14 mouse cellular contexts compared by ENCODE assay signal in genomic region chr6:122394160-122394559, GRCm38 (mm10). TPM values are rescaled to one million over a fixed set of nuclear protein-coding genes. Genes with fewer than 3 reads are reported as not detected.
A peak's percentile ranks its signal among the peaks of the same experiment; 100 is the strongest.
DNase-seq lines count a peak whose midpoint lies in the region; ATAC-seq and TF ChIP-seq lines count a peak whose summit lies in the region.
"Had no signal": no experiment of that assay in that cellular context is flagged by ENCODE, and none has a peak within 500 bp of the region (broad histone marks: within the 10 kb centered on the region; RNA-seq: fewer than 3 reads in every experiment).

No protein-coding gene starts in this region.

- H3K4me2 ChIP-seq in heart, embryonic 13.5 days = peak overlapping the region; percentile 63
- no peak overlapping the region for H3K4me2 ChIP-seq in stomach, embryonic 14.5 days (replicated peaks; ENCODE audit: low read depth, low read length)
- H3K4me2 ChIP-seq in stomach, postnatal 0 days (replicated peaks; ENCODE audit: low read depth) = no peak overlapping the region
- peak overlapping the region; percentile 77 for H3K4me2 ChIP-seq in liver, embryonic 12.5 days
- H3K4me2 ChIP-seq: forebrain, embryonic 13.5 days; hindbrain, embryonic 14.5 days; limb, embryonic 15.5 days had no signal

- H3K9me3 ChIP-seq in heart, embryonic 13.5 days = no peaks in the 10 kb centered on the region
- H3K9me3 ChIP-seq in stomach, embryonic 14.5 days (ENCODE audit: control insufficient read depth, low read depth, low read length) = no peaks in the 10 kb centered on the region
- H3K9me3 ChIP-seq in stomach, postnatal 0 days (ENCODE audit: control insufficient read depth, low read length) = no peaks in the 10 kb centered on the region
- H3K9me3 ChIP-seq in liver, embryonic 12.5 days (replicated peaks) = peaks cover 6% of the 10 kb centered on the region
- H3K9me3 ChIP-seq: forebrain, embryonic 13.5 days; limb, embryonic 15.5 days had no signal

- TF ChIP-seq CTCF in stomach, postnatal 0 days (IDR thresholded peaks at IDR 0.05; ENCODE audit: low read depth) = no peak

- H3K36me3 ChIP-seq in heart, embryonic 13.5 days = no peaks in the 10 kb centered on the region
- H3K36me3 ChIP-seq in stomach, embryonic 14.5 days (ENCODE audit: control insufficient read depth, insufficient read depth, low read length) = no peaks in the 10 kb centered on the region
- H3K36me3 ChIP-seq in stomach, postnatal 0 days (ENCODE audit: control insufficient read depth, insufficient read depth, low read length) = no peaks in the 10 kb centered on the region
- H3K36me3 ChIP-seq in liver, embryonic 12.5 days = peaks cover 15% of the 10 kb centered on the region
- H3K36me3 ChIP-seq: limb, embryonic 15.5 days had no signal

- H3K4me1 ChIP-seq in heart, embryonic 13.5 days = peaks cover 41% of the 10 kb centered on the region
- H3K4me1 ChIP-seq in stomach, embryonic 14.5 days (ENCODE audit: control insufficient read depth, insufficient read depth, low read length) = no peaks in the 10 kb centered on the region
- no peaks in the 10 kb centered on the region for H3K4me1 ChIP-seq in stomach, postnatal 0 days (replicated peaks; ENCODE audit: control insufficient read depth, insufficient read depth)
- H3K4me1 ChIP-seq in liver, embryonic 12.5 days = peaks cover 60% of the 10 kb centered on the region
- H3K4me1 ChIP-seq: forebrain, embryonic 13.5 days had no signal

- H3K27me3 ChIP-seq in heart, embryonic 13.5 days (replicated peaks) = no peaks in the 10 kb centered on the region
- no peaks in the 10 kb centered on the region for H3K27me3 ChIP-seq in stomach, embryonic 14.5 days (ENCODE audit: control insufficient read depth, insufficient read depth, low read length)
- no peaks in the 10 kb centered on the region for H3K27me3 ChIP-seq in stomach, postnatal 0 days (ENCODE audit: control insufficient read depth, insufficient read depth, low read length)
- H3K27me3 ChIP-seq in liver, embryonic 12.5 days (replicated peaks) = no peaks in the 10 kb centered on the region
- H3K27me3 ChIP-seq: forebrain, embryonic 13.5 days; limb, embryonic 15.5 days had no signal

- WGBS in heart, embryonic 13.5 days = 29% methylated on average over 5 of the region's 5 CpGs
- WGBS in stomach, embryonic 14.5 days = 65% methylated on average over 5 of the region's 5 CpGs
- WGBS in stomach, postnatal 0 days = 57% methylated on average over 5 of the region's 5 CpGs
- 8% methylated on average over 5 of the region's 5 CpGs for WGBS in liver, embryonic 12.5 days (ENCODE audit: insufficient replicate concordance)

- H3K4me3 ChIP-seq in heart, embryonic 13.5 days = peak overlapping the region; percentile 14; the same call in 1 of the 2 replicates
- H3K4me3 ChIP-seq in stomach, embryonic 14.5 days (ENCODE audit: low read depth, low read length) = no peak overlapping the region
- no peak overlapping the region for H3K4me3 ChIP-seq in stomach, postnatal 0 days (ENCODE audit: low read depth, low read length)
- H3K4me3 ChIP-seq in liver, embryonic 12.5 days = peak overlapping the region; percentile 68
- H3K4me3 ChIP-seq: forebrain, embryonic 13.5 days; limb, embryonic 15.5 days had no signal

- intact Hi-C loops in heart, postnatal 25 days (cut with DNase I) = loop anchor here (5.0 kb wide), 2 partner anchors 87 to 832 kb away; partner anchors contain the start of gene M6pr

- H3K27ac ChIP-seq in heart, embryonic 13.5 days (replicated peaks) = peak overlapping the region; percentile 90
- no peak overlapping the region for H3K27ac ChIP-seq in stomach, embryonic 14.5 days (ENCODE audit: low read length)
- H3K27ac ChIP-seq in stomach, postnatal 0 days (replicated peaks) = no peak overlapping the region
- peak overlapping the region; percentile 99 for H3K27ac ChIP-seq in liver, embryonic 12.5 days
- H3K27ac ChIP-seq: forebrain, embryonic 13.5 days; hindbrain, embryonic 14.5 days; kidney, postnatal 0 days; limb, embryonic 15.5 days had no signal

- no peak for TF ChIP-seq EP300 in stomach, postnatal 0 days (optimal IDR thresholded peaks at IDR 0.05)

- DNase-seq in heart, postnatal 25 days (ENCODE audit: low spot score) = no peak
- DNase-seq in stomach, postnatal 0 days (ENCODE audit: low spot score) = no peak
- no peak for DNase-seq in urinary bladder, postnatal 25 days (ENCODE audit: low spot score)
- DNase-seq in left cerebral cortex, adult 9 months (ENCODE audit: low spot score in 2 of 2) = no peak
- DNase-seq in cerebellum, adult 8-10 months = no peak
- DNase-seq: right cerebral cortex, postnatal 14 days; thymus, adult 18-20 months had no signal

- peak overlapping the region; percentile 73; the same call in 1 of the 2 replicates for H3K9ac ChIP-seq in heart, embryonic 13.5 days
- H3K9ac ChIP-seq in stomach, embryonic 14.5 days (replicated peaks; ENCODE audit: low read depth, low read length) = no peak overlapping the region
- H3K9ac ChIP-seq in stomach, postnatal 0 days (ENCODE audit: low read length) = no peak overlapping the region
- H3K9ac ChIP-seq in liver, embryonic 12.5 days = peak overlapping the region; percentile 89
- H3K9ac ChIP-seq: forebrain, embryonic 13.5 days; hindbrain, embryonic 14.5 days had no signal

- ATAC-seq in heart, embryonic 13.5 days (ENCODE audit: extremely low read depth, insufficient number of reproducible peaks, low FRiP score, low TSS enrichment) = peak; percentile 42; the same call in 1 of the 2 replicates
- peak; percentile 69; the same call in 1 of the 2 replicates for ATAC-seq in stomach, embryonic 14.5 days (ENCODE audit: insufficient number of reproducible peaks, insufficient read depth, low FRiP score, low read depth)
- no peak for ATAC-seq in stomach, postnatal 0 days (ENCODE audit: low FRiP score, low TSS enrichment)
- peak; percentile 90 for ATAC-seq in liver, embryonic 12.5 days
- ATAC-seq: forebrain, embryonic 13.5 days had no signal

RNA-seq across cellular contexts. Expression of gene Phc1, which starts 53.8 kb away (rescaled TPM):
- polyA plus RNA-seq in heart, embryonic 13.5 days (2015; fragmentation: Nextera tagmentation; extraction: Ambion mirVana) = 9.7 and 12.1 TPM in 2 replicates
- total RNA-seq in heart, postnatal 25 days (2021) = 10 to 100 TPM; 17.1 to 18.7 TPM
- 23.4 and 25.9 TPM in 2 replicates for polyA plus RNA-seq in stomach, embryonic 14.5 days (2014; fragmentation: Nextera tagmentation; extraction: Ambion mirVana)
- polyA plus RNA-seq in stomach, postnatal 0 days (2015; fragmentation: Nextera tagmentation; extraction: Ambion mirVana) = 5.3 and 6.1 TPM in 2 replicates
- polyA plus RNA-seq in liver, embryonic 12.5 days (2016; fragmentation: Nextera tagmentation; extraction: Ambion mirVana) = 4.4 and 4.5 TPM in 2 replicates

Comparison
In these comparisons a context has a peak if more than half of its experiments do, and no peak if none do; other contexts are left out.
1. H3K27ac ChIP-seq: peak in heart, embryonic 13.5 days (single experiment) and liver, embryonic 12.5 days (single experiment); none in stomach, embryonic 14.5 days (single experiment) and stomach, postnatal 0 days (single experiment).
2. H3K4me2 ChIP-seq: peak in heart, embryonic 13.5 days (single experiment) and liver, embryonic 12.5 days (single experiment); none in stomach, embryonic 14.5 days (single experiment) and stomach, postnatal 0 days (single experiment).
3. H3K4me3 ChIP-seq: peak in heart, embryonic 13.5 days (single experiment) and liver, embryonic 12.5 days (single experiment); none in stomach, embryonic 14.5 days (single experiment) and stomach, postnatal 0 days (single experiment).
4. H3K9ac ChIP-seq: peak in heart, embryonic 13.5 days (single experiment) and liver, embryonic 12.5 days (single experiment); none in stomach, embryonic 14.5 days (single experiment) and stomach, postnatal 0 days (single experiment).